Mouse (Mus musculus) embryonic facial prominence, embryonic 13.5 days (tissue): ENCODE results near the gene Map6d1. TPM values are rescaled to one million over a fixed set of nuclear protein-coding genes. Genes with fewer than 3 reads are reported as not detected.
A peak's percentile ranks its signal among the peaks of the same experiment; 100 is the strongest.

Experiments used
- ATAC-seq: fragments of 200-750 bp; cut with Nextera tagmentation; 2 replicates; pipeline ENCODE4 v1.8.0; 2017; ENCODE audit warnings: low read depth; ENCODE audit not compliant: insufficient number of reproducible peaks, insufficient read depth, low FRiP score, low TSS enrichment
- H3K27ac ChIP-seq: fragments of 300-500 bp; sonication (generic); 2 replicates; pipeline ENCODE4 v1.5.1; 2015; ENCODE audit warnings: moderate library complexity, mild to moderate bottlenecking, inconsistent platforms
- H3K27me3 ChIP-seq: fragments of 300-500 bp; sonication (generic); 2 replicates; pipeline ENCODE4 v1.6.1; 2015; ENCODE audit warnings: mild to moderate bottlenecking, inconsistent platforms
- H3K36me3 ChIP-seq: fragments of 300-500 bp; sonication (generic); 2 replicates; pipeline ENCODE4 v1.6.1; 2015; ENCODE audit warnings: mild to moderate bottlenecking, inconsistent platforms
- H3K4me1 ChIP-seq: fragments of 300-500 bp; sonication (generic); 2 replicates; pipeline ENCODE4 v1.6.1; 2015; ENCODE audit warnings: inconsistent platforms
- H3K4me2 ChIP-seq: fragments of 300-500 bp; sonication (generic); 2 replicates; pipeline ENCODE4 v1.6.1; 2015; ENCODE audit warnings: moderate library complexity, mild to moderate bottlenecking, inconsistent platforms
- H3K4me3 ChIP-seq: fragments of 300-500 bp; sonication (generic); 2 replicates; pipeline ENCODE4 v1.5.1; 2015; ENCODE audit warnings: mild to moderate bottlenecking, inconsistent platforms
- H3K9ac ChIP-seq: fragments of 300-500 bp; sonication (generic); 2 replicates; pipeline ENCODE4 v1.6.1; 2015; ENCODE audit warnings: mild to moderate bottlenecking, inconsistent platforms
- H3K9me3 ChIP-seq: fragments of 300-500 bp; sonication (generic); 2 replicates; pipeline ENCODE4 v1.6.1; 2016; ENCODE audit warnings: inconsistent platforms
- WGBS: fragments of 180-500 bp; shearing (Covaris S2); methylation state at CpG from one replicate; pipeline ENCODE4 v1.1.7; 2015; ENCODE audit warnings: mixed read lengths; 5-methylcytosine and 5-hydroxymethylcytosine counted together
- polyA plus RNA-seq: library from polyadenylated mRNA; unstranded; fragments of >200 nt; fragmentation: Nextera tagmentation; extraction: Ambion mirVana; gene quantifications from 2 replicates; pipeline ENCODE4 v1.2.1, GENCODE M21; 2015

The Map6d1 gene
- 0.69 and 0.98 TPM in 2 replicates for polyA plus RNA-seq

DNA sequence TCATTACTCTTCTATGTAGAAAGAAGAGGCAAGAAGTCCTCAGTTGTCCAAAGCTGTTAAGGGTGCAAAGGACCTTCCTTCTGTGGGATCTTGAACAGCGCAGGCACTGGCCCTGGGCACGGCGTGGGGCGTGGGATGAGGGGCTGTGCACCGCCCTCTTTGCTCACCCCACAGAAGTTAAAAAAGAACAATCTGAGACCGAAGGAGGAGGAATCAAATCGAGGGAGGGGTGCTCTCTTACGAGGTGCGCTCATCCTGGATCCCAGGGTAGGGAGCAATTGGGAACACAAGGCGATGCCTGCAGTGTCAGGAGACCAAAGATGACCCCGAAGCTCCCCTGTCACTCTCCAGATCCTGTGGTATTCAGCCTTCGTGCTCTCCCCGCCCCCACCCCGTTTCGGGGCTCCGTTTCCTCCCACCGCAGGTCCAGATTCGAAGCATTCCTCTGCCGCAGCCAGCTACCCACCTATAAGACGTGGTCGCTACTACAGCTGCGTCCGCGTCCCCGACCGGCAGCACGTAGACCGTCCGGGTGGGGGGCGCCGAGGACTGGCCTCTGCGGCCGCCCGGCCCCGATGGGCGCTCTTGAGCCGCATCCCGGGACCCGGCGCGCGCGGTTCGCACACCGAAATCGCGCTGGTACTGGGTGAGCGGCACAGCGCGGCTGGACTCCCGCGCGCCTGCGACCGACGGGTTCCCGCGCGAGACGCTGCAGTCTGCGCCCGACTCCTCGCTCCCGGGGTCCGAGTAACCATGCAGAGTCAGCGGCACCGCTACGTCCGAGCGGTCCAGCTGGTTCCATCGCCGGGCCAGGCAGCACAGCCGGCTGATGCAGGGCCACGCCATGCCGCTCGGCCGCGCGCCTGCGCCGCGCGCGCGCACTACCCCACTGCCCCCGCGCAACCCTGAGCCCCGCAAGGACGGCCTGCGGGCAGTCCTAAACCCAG is at the start of gene Map6d1:
TSS of gene Map6d1 (minus strand) at position 891 of the 947 bp plus-strand sequence.
- Histone ChIP-seq H3K27me3 (peaks cover 19% of the 10 kb centered on the region), H3K4me2 (peak within 1 kb of the TSS; percentile 91), H3K36me3 (no peaks in the 10 kb centered on the region), H3K4me1 (no peaks in the 10 kb centered on the region), H3K9ac (peak within 1 kb of the TSS; percentile 80), H3K27ac (no peak within 1 kb of the TSS; the same call in 1 of the 2 replicates), H3K9me3 (no peaks in the 10 kb centered on the region), H3K4me3 (peak within 1 kb of the TSS; percentile 74)
- under 1% methylated on average over 90 of the region's 90 CpGs for WGBS
- ATAC-seq = peak; percentile 71

DNA sequence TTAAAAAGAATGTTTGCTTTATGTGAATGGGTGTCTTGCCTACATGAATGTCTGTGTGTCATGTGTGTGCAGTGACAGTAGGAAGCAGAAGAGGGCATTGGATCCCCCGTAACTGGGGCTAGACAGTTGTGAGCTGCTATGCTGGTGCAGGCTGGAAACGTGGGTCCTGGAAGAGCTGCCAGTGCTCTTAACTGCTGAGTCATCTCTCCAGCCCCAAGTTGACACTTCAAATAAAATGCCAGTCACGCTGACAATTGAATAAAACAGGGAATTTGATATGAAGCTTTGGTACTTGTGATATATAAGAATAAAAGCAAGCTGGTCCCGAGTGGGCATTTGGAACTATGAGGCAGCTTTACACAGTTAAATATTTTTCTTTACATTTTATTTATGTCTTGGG is 39.1 kb upstream of the Map6d1 start:
- H3K4me3 ChIP-seq = no peak overlapping the region
- peaks cover 71% of the 10 kb centered on the region for H3K36me3 ChIP-seq
- H3K9me3 ChIP-seq = peaks cover 8% of the 10 kb centered on the region; the same call in 1 of the 2 replicates
- H3K27ac ChIP-seq = no peak overlapping the region
- H3K9ac ChIP-seq = no peak overlapping the region
- 80% methylated on average over 4 of the region's 4 CpGs for WGBS
- H3K4me1 ChIP-seq = no peaks in the 10 kb centered on the region
- ATAC-seq = no peak
- no peaks in the 10 kb centered on the region for H3K27me3 ChIP-seq
- no peak overlapping the region for H3K4me2 ChIP-seq

DNA sequence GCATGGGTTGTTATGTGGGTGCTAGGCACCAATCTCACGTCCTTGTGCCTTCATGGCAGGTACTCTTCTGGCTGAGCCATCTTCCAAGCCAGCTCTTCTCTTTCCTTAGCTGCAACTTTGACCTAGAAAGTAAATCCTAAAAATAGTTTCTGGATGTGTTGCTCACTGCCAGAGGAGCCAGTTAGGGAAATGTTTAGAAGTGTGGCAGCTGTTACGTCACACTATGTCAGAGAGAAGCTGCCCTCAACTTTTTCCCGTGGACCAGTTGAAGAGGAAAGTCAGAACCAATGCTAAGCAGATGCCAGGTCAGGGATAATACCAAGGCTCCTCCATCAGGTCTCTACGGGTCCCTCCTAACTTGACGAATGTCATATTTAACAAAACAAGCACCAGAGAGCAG is 38.2 kb upstream of the Map6d1 start:
- 96% methylated on average over 5 of the region's 5 CpGs for WGBS
- H3K27me3 ChIP-seq = no peaks in the 10 kb centered on the region
- peaks cover 8% of the 10 kb centered on the region; the same call in 1 of the 2 replicates for H3K9me3 ChIP-seq
- no peaks in the 10 kb centered on the region for H3K4me1 ChIP-seq
- no peak overlapping the region for H3K9ac ChIP-seq
- H3K4me2 ChIP-seq = no peak overlapping the region
- H3K4me3 ChIP-seq = no peak overlapping the region
- no peak for ATAC-seq
- peaks cover 63% of the 10 kb centered on the region for H3K36me3 ChIP-seq
- H3K27ac ChIP-seq = no peak overlapping the region

DNA sequence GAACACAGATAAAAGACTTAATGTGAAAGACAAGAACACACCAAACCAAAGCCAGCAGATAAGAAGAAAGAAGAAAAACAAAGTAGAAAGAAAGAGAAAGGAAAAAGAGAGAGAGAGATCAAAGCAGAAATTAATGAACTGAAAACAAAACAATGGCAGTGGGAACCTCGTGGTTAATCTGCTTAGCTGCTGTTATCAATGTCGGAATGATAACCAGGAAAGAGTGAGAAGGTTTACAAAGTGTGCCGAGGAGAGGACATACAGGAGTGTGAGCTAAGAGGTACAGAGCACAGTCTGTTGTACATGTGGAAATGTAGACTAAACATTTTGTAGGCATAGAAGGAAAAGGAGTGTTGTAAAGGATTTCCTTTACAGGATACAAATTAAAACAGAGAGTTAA is 31.8 kb upstream of the Map6d1 start:
- Histone ChIP-seq H3K9me3 (peaks cover 6% of the 10 kb centered on the region; the same call in 1 of the 2 replicates), H3K4me1 (no peaks in the 10 kb centered on the region), H3K4me3 (no peak overlapping the region), H3K27ac (no peak overlapping the region), H3K9ac (no peak overlapping the region), H3K4me2 (no peak overlapping the region), H3K27me3 (no peaks in the 10 kb centered on the region), H3K36me3 (peaks cover 3% of the 10 kb centered on the region)
- ATAC-seq = no peak
- 50% methylated on average over 3 of the region's 3 CpGs for WGBS

DNA sequence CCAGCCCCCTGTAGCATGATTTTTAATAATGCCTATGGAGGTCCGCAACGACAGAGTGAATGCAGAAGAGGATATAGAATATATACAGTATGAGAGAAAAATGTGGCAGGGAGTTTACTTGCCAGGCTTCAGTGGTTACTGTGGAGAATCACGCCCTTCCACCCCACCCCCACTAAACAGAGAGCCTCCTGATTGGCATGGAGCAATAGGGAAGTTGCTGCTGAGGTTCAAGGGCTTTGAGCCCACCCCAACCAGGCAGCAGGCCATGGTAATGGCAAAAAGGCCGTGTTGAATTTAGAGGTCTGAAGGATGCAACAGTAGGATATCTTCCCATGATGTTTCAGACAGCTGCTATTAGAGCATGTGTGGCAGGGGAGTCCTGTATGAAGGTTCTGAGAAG is 30.2 kb upstream of the Map6d1 start:
- Histone ChIP-seq H3K36me3 (no peaks in the 10 kb centered on the region), H3K27me3 (no peaks in the 10 kb centered on the region), H3K9me3 (no peaks in the 10 kb centered on the region), H3K4me3 (no peak overlapping the region), H3K4me2 (no peak overlapping the region), H3K9ac (no peak overlapping the region), H3K27ac (no peak overlapping the region), H3K4me1 (no peaks in the 10 kb centered on the region)
- no peak for ATAC-seq
- WGBS = 76% methylated on average over 4 of the region's 4 CpGs

DNA sequence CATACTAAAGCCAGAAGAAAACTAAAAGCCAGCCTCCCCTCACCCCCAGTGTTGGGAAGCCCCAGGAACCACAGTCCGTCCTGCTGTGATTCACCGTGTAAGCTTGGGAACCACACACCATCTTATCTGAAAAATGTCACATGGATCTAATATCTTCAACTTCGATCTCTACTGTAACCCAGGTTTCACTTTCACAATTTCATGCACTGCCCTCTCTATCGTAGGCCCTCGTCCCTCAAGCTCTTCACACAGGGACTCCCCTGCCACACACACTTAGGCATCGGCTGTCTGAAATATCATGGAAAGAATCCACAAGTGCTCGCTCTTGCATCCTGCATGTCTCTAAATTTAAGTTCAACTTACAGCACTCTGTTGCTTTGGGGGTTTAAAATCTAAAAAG is 23.9 kb upstream of the Map6d1 start:
- H3K4me1 ChIP-seq = no peaks in the 10 kb centered on the region
- H3K36me3 ChIP-seq = no peaks in the 10 kb centered on the region
- WGBS = 62% methylated on average over 7 of the region's 7 CpGs
- no peak overlapping the region for H3K4me3 ChIP-seq
- no peaks in the 10 kb centered on the region for H3K9me3 ChIP-seq
- H3K27ac ChIP-seq = no peak overlapping the region
- ATAC-seq = no peak
- H3K9ac ChIP-seq = no peak overlapping the region
- no peak overlapping the region for H3K4me2 ChIP-seq
- H3K27me3 ChIP-seq = no peaks in the 10 kb centered on the region

DNA sequence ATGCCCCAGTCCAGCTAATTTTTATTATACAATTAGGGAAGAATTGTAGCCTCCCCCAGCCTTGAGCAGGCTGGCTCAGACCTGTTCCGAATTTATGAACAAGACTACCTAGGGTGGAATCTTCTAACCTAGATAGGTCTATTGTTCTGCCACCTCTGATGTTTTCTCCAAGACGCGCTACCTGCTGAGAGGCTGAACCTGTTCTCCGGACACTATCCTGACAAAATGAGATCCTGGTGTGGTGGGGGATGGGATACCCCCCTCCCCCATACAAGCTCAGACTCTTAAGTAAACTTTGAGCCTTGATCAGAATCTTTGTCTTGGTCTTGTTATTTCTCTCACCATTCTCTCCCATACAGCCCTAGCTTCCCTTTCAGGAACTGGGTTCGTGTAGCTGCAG is 16.8 kb upstream of the Map6d1 start:
- WGBS = 74% methylated on average over 5 of the region's 5 CpGs
- ATAC-seq = no peak
- H3K4me1 ChIP-seq = no peaks in the 10 kb centered on the region
- no peaks in the 10 kb centered on the region for H3K9me3 ChIP-seq
- no peak overlapping the region for H3K27ac ChIP-seq
- H3K4me3 ChIP-seq = no peak overlapping the region
- no peak overlapping the region for H3K4me2 ChIP-seq
- no peaks in the 10 kb centered on the region for H3K27me3 ChIP-seq
- H3K9ac ChIP-seq = no peak overlapping the region
- H3K36me3 ChIP-seq = no peaks in the 10 kb centered on the region

DNA sequence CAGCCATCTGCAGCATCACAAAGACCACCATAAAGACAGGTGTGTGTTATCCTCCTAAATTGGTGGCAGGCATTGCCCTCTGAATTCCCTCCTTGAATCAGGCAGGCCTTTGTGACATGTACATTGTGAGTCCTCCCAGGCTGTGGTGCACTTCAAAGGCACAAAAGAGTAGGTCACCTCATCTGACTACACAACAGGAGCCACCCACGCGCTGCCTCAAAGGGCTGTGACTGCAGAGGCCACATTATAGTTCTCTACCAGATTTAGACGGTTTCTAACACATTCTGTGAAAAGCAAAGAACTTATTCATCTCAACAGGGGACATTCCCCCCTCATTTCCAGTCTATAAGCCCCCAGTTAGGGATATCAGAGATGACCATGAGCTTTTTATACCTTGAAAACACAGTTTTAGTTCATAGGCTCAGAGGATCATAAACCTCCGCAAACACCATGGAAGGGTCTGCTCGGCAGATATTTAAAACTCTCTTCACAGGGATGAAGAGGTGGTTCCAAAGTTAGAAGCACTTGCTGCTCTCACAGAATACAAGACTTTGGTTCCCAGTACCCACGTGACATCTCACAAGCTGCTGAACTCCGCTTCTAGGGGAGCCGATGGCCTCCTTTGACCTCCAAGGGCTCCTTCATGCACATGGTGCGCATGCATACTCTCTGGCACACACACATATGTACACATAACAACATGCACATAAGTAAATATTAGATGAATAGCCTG is 7.5 kb upstream of the Map6d1 start:
- no peak overlapping the region for H3K27ac ChIP-seq
- no peaks in the 10 kb centered on the region for H3K27me3 ChIP-seq
- 88% methylated on average over 9 of the region's 9 CpGs for WGBS
- no peak overlapping the region for H3K4me2 ChIP-seq
- no peaks in the 10 kb centered on the region for H3K36me3 ChIP-seq
- no peak overlapping the region for H3K9ac ChIP-seq
- H3K4me1 ChIP-seq = no peaks in the 10 kb centered on the region
- H3K9me3 ChIP-seq = no peaks in the 10 kb centered on the region
- ATAC-seq = no peak
- H3K4me3 ChIP-seq = no peak overlapping the region

DNA sequence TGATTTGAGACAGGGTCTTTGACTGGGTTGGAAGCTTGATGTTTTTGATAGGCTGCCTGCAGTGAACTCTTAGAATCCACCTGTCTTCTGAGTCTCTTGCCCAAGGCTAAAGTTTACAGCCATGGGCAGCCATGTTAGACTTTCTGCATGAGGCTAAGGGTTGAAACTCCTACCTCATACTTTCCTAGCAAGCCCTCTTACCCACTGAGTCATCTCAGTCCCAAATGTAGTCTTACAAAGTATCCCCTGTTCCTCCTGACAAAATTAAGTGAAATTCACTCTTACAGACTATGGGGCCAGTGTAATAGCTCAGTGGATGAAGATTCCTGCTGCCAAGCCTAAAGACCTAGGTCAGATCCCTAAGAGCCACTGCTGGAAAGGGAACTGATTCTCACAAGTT is 5.9 kb upstream of the Map6d1 start:
- Histone ChIP-seq H3K9ac (no peak overlapping the region), H3K4me3 (no peak overlapping the region), H3K36me3 (no peaks in the 10 kb centered on the region), H3K27ac (no peak overlapping the region), H3K9me3 (no peaks in the 10 kb centered on the region), H3K27me3 (peaks cover 5% of the 10 kb centered on the region; the same call in 1 of the 2 replicates), H3K4me1 (no peaks in the 10 kb centered on the region), H3K4me2 (no peak overlapping the region)
- ATAC-seq = no peak

DNA sequence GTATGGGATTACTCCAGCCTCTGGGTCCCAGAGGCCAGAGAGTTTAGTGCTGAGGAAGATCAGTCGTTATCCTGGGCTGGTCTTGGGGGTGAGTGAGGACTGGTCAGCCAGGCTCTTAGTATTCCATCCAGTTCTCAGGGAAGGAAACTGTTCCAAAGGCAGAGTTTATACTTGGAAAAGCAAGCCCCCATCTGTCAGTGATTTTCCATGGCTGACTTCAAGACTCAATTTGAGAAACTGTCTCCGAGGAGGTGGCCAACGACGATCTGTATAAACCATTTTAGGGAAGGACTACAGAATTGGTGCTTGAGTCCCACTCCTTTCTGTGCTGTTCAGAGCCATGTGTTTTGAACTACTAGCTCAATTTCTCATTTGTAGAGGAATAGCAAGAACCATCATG is 2.5 kb downstream of the Map6d1 start:
- Histone ChIP-seq H3K27ac (no peak overlapping the region), H3K4me1 (no peaks in the 10 kb centered on the region), H3K4me2 (no peak overlapping the region), H3K9me3 (no peaks in the 10 kb centered on the region), H3K9ac (no peak overlapping the region), H3K36me3 (peaks cover 13% of the 10 kb centered on the region), H3K4me3 (no peak overlapping the region), H3K27me3 (peaks cover 19% of the 10 kb centered on the region)
- 69% methylated on average over 4 of the region's 4 CpGs for WGBS
- no peak for ATAC-seq

DNA sequence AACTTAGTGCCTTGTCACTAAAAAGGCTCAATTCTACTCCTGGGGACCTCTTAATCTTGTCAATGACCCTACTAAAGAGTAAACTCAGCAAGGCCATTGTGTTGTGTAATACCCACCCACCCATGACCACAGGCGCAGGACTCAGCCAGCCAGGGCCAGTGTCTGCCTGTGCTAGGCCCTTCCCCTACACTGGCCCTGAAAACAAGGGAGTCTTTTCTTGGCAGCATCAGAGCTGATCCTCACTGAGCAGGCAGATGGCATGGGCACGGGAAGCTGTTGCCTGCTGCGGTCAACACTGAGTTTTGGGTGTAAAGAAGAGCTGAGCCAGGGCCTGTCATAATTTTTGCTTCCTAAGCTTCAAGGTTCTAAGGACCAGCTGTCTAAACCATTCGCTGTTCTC is 3.7 kb downstream of the Map6d1 start:
- WGBS = 59% methylated on average over 4 of the region's 4 CpGs
- no peak overlapping the region for H3K27ac ChIP-seq
- no peaks in the 10 kb centered on the region for H3K9me3 ChIP-seq
- no peak overlapping the region for H3K4me3 ChIP-seq
- no peak overlapping the region for H3K9ac ChIP-seq
- no peaks in the 10 kb centered on the region for H3K4me1 ChIP-seq
- H3K27me3 ChIP-seq = peaks cover 17% of the 10 kb centered on the region
- peaks cover 22% of the 10 kb centered on the region for H3K36me3 ChIP-seq
- no peak for ATAC-seq
- no peak overlapping the region for H3K4me2 ChIP-seq

DNA sequence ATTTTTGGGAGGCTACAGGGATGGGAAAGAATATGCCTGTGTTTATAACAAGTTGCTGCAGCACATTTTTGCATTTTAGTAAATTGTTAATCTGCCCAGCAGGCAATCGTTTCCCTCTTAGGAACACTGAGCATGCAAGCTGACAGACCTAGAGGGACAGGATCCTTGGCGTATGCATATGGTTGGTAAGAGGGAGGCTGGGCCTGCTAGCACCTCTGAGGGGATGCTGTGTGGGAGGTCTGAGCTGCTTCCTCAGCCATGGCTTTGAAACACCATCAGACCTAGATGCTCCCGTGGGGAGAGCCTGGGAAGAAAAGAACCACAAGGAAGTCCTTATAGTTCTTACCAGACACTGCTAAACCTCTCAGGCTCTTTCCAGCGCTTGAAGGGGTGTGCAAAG is 6.8 kb downstream of the Map6d1 start:
- ATAC-seq = no peak
- Histone ChIP-seq H3K4me3 (no peak overlapping the region), H3K27me3 (0 out of 2 replicates have a peak, but pooled peaks cover 2% of the 10 kb centered on the region), H3K27ac (no peak overlapping the region), H3K4me1 (no peaks in the 10 kb centered on the region), H3K9ac (no peak overlapping the region), H3K9me3 (no peaks in the 10 kb centered on the region), H3K36me3 (peaks cover 47% of the 10 kb centered on the region), H3K4me2 (no peak overlapping the region)
- WGBS = 59% methylated on average over 4 of the region's 4 CpGs
